Mouse (Mus musculus) layer of hippocampus, adult 9-10 months (tissue): Measurements from ENCODE around the gene Tmem239.
"Not testable (repeated sequence)": the region's sequence is repeated elsewhere in the genome, so short reads cannot be mapped to it uniquely, and the experiment has no call there.

Source experiments
- DNase-seq: peaks from one replicate; pipeline ENCODE4 v3.0.0; 2022; ENCODE audit warnings: low spot score

The Tmem239 gene

GRCm38 (mm10) chr2:130406178-130406577, at the start of gene Tmem239:
Gene Tmem239 (plus strand): TSS chr2:130406478.
- no peak for DNase-seq

GRCm38 (mm10) chr2:130357551-130357950, 48.7 kb upstream of the Tmem239 start:
- no peak for DNase-seq

DNA sequence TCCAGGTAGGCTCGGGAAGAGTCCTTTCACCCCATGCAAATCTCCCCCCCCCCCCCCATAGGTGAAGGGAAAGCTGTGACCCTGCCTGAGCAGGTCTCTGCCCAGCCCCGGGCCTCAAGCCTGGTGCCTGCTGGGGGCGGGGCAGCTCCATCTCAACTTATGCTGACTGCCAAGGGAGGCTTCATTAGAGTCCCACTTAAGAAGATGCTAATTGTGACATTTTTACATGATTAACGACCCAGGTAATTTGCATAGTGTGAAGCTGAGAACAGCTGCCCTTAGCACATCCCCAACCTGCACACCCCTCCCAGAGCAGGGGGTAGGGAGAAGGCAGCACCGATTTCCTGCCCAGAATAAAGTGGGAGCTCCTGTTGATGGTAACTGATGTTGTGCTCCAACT, 47.4 kb upstream of the Tmem239 start:
- no peak for DNase-seq

DNA sequence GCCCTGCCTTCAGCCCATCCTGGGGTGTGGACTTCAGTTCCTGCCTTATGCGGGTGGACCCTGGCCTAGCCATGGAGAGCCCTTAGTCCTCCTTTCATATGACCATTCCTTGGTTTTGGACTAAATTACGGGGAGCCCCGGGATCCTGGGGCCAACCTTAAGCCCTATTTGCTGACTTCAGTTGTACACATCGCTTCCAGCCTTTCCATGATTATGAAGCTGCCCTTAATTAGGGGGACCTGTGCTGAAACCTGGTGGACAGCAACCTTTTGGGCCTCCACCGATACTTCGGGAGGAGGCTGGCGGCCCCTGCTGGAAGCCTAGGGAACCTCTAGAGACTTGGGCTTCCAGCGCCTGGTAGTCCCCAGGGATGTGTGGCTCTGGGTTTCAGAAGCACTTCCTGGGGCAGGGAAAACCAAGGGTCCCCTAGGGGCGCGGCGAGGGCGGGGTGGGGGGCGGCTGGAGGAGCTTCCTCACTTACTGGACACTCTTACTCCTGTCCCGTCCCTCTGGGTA, 43.7 kb upstream of the Tmem239 start:
- DNase-seq: peak; percentile 22

DNA sequence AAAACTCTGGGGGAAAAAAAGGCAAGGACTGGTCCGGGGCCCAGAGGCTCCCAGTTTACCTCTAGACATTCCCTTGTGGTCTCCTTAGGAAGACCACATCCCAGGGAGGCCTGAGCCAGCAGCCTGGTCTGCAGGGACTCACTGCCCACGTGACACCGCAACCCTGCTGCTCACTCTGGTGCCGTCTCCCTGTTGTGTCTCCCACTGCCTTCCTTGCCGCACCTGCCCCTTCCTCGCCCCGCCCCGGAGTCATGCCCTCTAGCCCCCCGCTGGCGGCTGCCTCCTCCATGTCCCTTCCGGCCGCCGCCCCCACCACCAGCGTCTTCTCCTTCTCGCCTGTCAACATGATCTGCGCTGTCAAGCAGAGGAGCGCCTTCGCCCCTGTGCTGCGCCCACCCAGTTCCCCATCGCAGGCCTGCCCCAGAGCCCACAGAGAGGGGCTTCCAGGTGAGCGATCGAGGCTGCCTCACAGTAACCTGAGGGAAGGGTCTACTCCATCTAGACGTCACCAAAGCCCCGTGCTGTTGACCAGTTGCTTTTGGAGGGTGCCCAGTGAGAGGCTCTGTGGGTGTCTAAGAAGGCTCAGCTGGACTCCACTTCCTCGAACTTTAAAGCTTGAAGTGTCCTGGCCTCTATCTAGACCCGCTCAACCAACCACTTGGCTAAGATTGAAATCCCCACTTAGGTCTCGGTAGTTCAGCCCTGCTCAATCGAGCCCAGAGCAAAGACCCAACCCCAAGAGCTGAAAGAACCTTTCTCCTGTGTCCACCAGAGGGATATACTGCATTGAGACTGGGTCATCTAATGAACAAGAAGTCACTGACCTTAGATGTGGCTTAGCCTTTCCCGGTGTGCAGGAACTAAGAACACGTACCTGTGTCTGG, 40.8 kb upstream of the Tmem239 start:
- no peak for DNase-seq

DNA sequence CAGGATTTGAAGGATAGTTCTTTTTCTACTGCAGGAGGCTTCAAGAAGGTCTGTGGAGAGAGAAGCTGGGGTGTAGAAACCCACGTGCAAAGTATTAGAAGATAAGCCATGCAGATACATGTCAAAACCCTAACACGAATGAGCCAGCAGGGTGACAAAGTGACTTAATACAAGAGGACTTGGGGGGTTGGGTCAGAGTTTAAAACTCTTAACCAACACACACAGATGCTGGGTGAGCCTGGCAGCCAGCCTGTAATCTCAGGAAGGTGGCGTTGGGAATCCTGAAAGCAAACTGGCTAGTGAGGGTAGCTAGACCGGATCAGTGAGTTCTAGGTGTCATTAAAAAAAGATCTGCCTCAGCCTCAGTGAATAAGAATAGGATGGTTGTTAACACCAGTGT, 38.9 kb upstream of the Tmem239 start:
- no peak for DNase-seq

GRCm38 (mm10) chr2:130373026-130373425, 33.3 kb upstream of the Tmem239 start:
- not testable (repeated sequence) for DNase-seq

DNA sequence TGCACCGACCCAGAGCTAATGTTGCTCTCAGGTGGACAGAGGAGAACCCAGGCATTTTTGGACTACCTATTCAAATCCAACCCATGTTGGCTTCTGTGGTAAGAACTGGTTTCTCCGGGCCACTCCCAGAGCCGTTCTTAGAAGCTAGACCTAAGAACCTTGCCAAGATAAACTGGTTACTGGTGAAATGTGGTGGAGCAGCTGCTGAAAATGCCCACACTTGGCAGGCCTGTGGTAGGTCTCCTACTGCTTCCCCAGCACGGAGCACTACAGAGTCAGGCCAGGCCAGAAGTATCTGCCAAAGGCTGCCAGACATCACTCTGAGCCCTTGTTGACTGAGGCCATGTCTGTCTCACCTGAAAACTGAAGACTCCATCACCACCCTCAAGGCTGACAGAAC, 31.3 kb upstream of the Tmem239 start:
- no peak for DNase-seq

- DNase-seq: no peak
These were observed 23.1 kb upstream of the Tmem239 start for GRCm38 (mm10) chr2:130383205-130383604.

DNA sequence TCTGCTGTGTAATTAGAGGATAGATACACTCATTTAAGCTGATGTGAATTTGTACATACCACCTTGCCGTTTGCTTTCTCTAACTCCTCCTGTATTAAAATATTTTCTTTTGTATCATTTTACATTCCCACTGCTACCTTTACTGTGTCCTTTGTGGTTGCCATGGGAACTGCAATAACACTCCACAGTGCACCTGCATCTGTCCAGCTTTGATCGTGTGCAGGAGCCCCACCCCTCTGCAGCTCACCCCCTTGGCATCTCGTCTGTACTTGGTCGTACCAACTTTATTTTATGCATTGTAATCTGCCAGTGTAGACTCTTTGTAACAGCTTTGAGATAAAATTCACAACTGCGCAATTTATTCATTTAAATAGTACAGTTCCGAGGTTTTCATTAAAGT, 22.4 kb upstream of the Tmem239 start:
- DNase-seq: no peak

DNA sequence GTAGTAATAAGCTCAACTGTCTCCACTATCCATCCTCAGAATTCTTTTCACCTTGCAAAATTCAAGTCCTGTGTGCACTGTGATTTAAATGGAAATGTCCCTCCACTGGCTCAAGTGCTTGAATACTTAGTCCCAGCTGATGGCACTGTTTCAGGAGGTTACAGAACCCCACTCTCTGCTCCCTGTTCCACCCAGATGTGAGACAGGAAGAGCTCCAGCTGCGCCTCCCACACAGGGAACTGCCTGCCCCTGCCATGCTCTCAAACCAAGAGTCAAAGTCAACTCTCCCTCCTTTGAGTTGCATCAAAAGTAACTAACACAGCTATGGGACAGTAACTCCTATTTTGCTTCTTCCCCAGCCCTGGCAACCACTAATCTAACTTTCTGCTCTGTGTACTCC, 20.1 kb upstream of the Tmem239 start:
- DNase-seq: no peak

DNA sequence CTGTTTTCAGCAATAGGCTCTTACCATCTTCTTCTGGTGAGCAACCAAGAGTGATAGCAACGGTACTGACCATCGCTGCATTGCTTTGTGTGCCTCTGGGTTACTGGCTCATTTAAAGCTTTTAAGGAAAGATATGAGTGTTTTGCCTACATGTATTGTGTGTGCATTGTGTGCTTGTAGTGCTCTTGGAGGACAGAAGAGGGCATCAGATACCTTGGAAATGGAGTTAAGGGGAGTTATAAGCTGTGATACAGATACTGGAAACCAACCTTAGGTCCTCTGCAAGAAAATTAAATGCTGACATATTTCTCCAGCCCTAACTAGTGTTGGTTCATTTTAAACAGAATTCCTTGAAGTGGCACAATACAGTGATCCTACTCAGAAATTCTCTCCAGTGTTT, 17.5 kb upstream of the Tmem239 start:
- no peak for DNase-seq

DNA sequence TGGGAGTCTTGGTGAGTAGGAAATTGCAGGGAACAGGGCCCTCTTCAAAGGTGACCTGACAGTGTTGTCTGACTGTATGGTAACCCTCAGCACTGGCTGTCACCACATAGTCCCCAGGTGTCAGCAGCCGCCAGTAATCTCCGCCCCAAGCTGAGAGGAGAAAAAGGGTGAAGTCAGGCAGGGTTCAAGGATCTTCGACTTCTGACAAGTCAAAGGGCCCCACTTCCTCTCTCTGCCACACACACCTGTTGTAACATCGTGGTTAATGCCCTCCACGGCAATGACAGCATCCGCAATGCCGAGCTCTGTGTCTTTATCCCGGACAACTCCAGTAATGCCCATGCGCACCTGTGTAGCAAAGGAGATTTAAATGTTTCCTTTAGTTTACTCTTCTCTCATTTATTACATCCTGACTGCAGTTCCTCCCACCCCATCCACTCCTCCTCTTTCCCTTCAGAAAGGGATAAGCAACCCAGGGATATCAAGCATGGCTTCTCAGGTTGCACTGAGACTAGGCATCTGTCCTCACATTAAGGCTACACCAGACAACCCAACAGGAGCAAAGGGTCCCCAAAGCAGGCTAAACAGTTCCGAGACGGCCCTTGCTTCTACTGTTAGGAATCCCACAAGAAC, 15.2 kb upstream of the Tmem239 start:
- DNase-seq: no peak

DNA sequence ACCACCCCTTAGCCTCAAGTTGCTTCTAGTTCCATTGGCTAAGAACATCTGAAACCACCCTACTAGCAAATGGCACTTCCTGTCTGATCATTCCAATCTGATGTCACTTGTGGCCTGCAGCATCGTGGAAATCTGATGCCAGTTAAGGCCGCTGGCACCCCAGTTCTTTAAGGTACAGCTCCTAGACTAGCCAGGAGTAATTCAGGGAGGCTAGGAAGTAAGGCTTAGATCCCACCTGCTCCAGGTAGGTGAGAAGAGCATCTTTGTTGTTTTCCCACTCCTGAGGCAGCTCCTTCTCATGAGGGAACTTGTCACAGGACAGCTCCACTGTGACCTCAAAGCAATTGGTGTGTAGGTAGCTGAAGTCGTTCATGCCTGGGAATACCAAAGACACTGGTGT, 13.4 kb upstream of the Tmem239 start:
- no peak for DNase-seq

DNA sequence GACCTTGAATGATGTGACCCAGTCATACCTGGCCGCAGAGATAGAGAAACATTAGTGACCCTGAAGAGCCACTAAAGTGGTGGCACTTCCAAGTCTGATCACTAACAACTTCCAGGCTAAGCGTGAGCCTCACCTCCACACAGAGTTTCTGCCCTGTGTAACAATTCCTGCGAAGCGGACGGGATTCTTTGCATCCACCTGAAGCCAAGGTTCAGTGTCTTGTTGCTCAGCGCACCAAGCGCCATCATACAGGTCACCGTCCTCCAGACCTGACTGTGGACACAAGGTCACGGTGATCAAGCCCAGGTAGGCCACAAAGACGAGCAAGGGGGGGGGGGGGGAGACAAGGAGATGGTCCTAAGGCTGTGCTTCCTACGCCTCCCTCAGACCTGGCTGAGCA, 10.6 kb upstream of the Tmem239 start:
- no peak for DNase-seq

GRCm38 (mm10) chr2:130397186-130397985, 8.9 kb upstream of the Tmem239 start, which contains the start of gene Cpxm1:
Gene Cpxm1 (minus strand): TSS chr2:130397574.
- no peak for DNase-seq

- DNase-seq: no peak
These were observed 8.2 kb upstream of the Tmem239 start for GRCm38 (mm10) chr2:130398091-130398490.

DNA sequence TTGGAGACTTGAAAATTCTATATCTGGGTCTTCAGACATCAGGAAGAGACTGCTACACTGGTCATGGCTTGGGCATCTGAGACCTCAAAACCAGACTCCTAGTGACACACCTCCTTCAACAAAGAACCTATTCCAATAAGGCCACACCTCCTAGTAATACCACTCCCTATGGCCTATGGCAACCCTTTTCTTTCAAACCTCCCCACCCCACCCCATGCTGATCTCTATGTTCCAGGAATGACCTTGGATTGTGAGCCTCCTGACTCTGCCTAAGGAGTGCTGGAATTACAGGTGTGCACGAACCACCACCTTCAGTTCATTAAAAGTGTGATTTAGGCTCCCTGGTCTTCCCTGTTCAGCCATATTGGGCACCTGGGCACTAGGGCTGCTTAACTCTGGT, 6.2 kb upstream of the Tmem239 start:
- DNase-seq: no peak

GRCm38 (mm10) chr2:130401891-130402290, 4.4 kb upstream of the Tmem239 start:
- no peak for DNase-seq

GRCm38 (mm10) chr2:130404939-130405338, 1.3 kb upstream of the Tmem239 start, which contains the start of the genes Gm28372 and 1700020A23Rik:
Gene Gm28372 (plus strand): TSS chr2:130405239.
Gene 1700020A23Rik (plus strand): TSS chr2:130405259.
- DNase-seq: no peak

- no peak for DNase-seq
These were observed 1.9 kb downstream of the Tmem239 start for GRCm38 (mm10) chr2:130408194-130408593.
